Mouse (Mus musculus): ENCODE data around the gene Ldlrad1. TPM values are rescaled to one million over a fixed set of nuclear protein-coding genes. Genes with fewer than 3 reads are reported as not detected.

The Ldlrad1 gene
- polyA plus RNA-seq, 1 experiment from 2014 or later = not detected

Other genes with a start within 250 kb of the Ldlrad1 start
- gene Mrpl37, start 142.3 kb upstream of the Ldlrad1 start, polyA plus RNA-seq (2015; fragmentation: Nextera tagmentation; extraction: Ambion mirVana) = 64.6 and 71.1 TPM in 2 replicates
- 2.6 and 2.8 TPM in 2 replicates for gene Cyb5rl, start 142.2 kb upstream of the Ldlrad1 start, polyA plus RNA-seq (2015; fragmentation: Nextera tagmentation; extraction: Ambion mirVana)
- gene Cdcp2, start 112.3 kb upstream of the Ldlrad1 start, polyA plus RNA-seq (2015; fragmentation: Nextera tagmentation; extraction: Ambion mirVana) = not detected in 2 replicates
- gene Tmem59, start 30.8 kb upstream of the Ldlrad1 start, polyA plus RNA-seq (2015; fragmentation: Nextera tagmentation; extraction: Ambion mirVana) = 150 and 179 TPM in 2 replicates
- gene Tceanc2, start 30.1 kb upstream of the Ldlrad1 start, polyA plus RNA-seq (2015; fragmentation: Nextera tagmentation; extraction: Ambion mirVana) = 12.7 and 16.9 TPM in 2 replicates
- 16.8 and 18.1 TPM in 2 replicates for gene Lrrc42, start 44.4 kb downstream of the Ldlrad1 start, polyA plus RNA-seq (2015; fragmentation: Nextera tagmentation; extraction: Ambion mirVana)
- gene Hspb11, start 44.4 kb downstream of the Ldlrad1 start, polyA plus RNA-seq (2015; fragmentation: Nextera tagmentation; extraction: Ambion mirVana) = 9.1 and 9.2 TPM in 2 replicates
- not detected in 2 replicates for gene Dio1, start 98.0 kb downstream of the Ldlrad1 start, polyA plus RNA-seq (2015; fragmentation: Nextera tagmentation; extraction: Ambion mirVana)
- gene Yipf1, start 105.2 kb downstream of the Ldlrad1 start, polyA plus RNA-seq (2015; fragmentation: Nextera tagmentation; extraction: Ambion mirVana) = 28.1 and 28.7 TPM in 2 replicates
- gene Ndc1, start 158.6 kb downstream of the Ldlrad1 start, polyA plus RNA-seq (2015; fragmentation: Nextera tagmentation; extraction: Ambion mirVana) = 18.5 and 24.0 TPM in 2 replicates
- 0.34 and 0.69 TPM in 2 replicates for gene Glis1, start 225.4 kb downstream of the Ldlrad1 start, polyA plus RNA-seq (2015; fragmentation: Nextera tagmentation; extraction: Ambion mirVana)